Mouse (Mus musculus) heart, embryonic 13.5 days (tissue): ENCODE measurements around the gene Plac1. TPM values are rescaled to one million over a fixed set of nuclear protein-coding genes. Genes with fewer than 3 reads are reported as not detected.

Source experiments
- microRNA counts: library from miRNA; unstranded; fragments of <30 nt; microRNA quantifications from one replicate; lab custom pipeline; 2016
- microRNA-seq: library from miRNA; unstranded; fragments of <30 nt; microRNA quantifications from one replicate; pipeline ENCODE4, GENCODE M21; 2016
- polyA plus RNA-seq: library from polyadenylated mRNA; unstranded; fragments of >200 nt; fragmentation: Nextera tagmentation; extraction: Ambion mirVana; gene quantifications from 2 replicates; pipeline ENCODE4 v1.2.1, GENCODE M21; 2015

Plac1 gene
- polyA plus RNA-seq, 1 experiment from 2014 or later, result 7.6 TPM

MicroRNAs encoded within 50 kb of the gene (microRNA counts, 519-probe panel; counts per million panel counts)
- 6,740 counts per million, percentile 96 among the panel's probes with 10 or more counts for microRNA mmu-miR-322 (lab: Ali Mortazavi, UCI)
- microRNA mmu-miR-351 (lab: Ali Mortazavi, UCI), result 4,874 counts per million, percentile 83 among the panel's probes with 10 or more counts
- microRNA mmu-miR-450a-3p (lab: Ali Mortazavi, UCI), result 209 counts per million, percentile 61 among the panel's probes with 10 or more counts
- 6,509 counts per million, percentile 95 among the panel's probes with 10 or more counts for microRNA mmu-miR-450a-5p (lab: Ali Mortazavi, UCI)
- 4,852 counts per million, percentile 82 among the panel's probes with 10 or more counts for microRNA mmu-miR-450b-3p (lab: Ali Mortazavi, UCI)
- 209 counts per million, percentile 61 among the panel's probes with 10 or more counts for microRNA mmu-miR-450b-5p (lab: Ali Mortazavi, UCI)
- 4,533 counts per million, percentile 79 among the panel's probes with 10 or more counts for microRNA mmu-miR-503 (lab: Ali Mortazavi, UCI)
- microRNA mmu-miR-542-3p (lab: Ali Mortazavi, UCI), result 3,436 counts per million, percentile 69 among the panel's probes with 10 or more counts
- microRNA mmu-miR-542-5p (lab: Ali Mortazavi, UCI), result 4,852 counts per million, percentile 83 among the panel's probes with 10 or more counts

Small RNA genes within 50 kb of the gene (microRNA-seq; reads per million reads assigned to microRNA genes)
- gene Mir322, result 111,784 reads per million, percentile 100 among the genes with 10 or more reads in this experiment
- 33,265 reads per million, percentile 98 among the genes with 10 or more reads in this experiment for gene Mir351
- gene Mir450-1, result 93.2 reads per million, percentile 53 among the genes with 10 or more reads in this experiment
- 39.8 reads per million, percentile 41 among the genes with 10 or more reads in this experiment for gene Mir450-2
- gene Mir450b, result 889 reads per million, percentile 78 among the genes with 10 or more reads in this experiment
- 2,746 reads per million, percentile 88 among the genes with 10 or more reads in this experiment for gene Mir503
- gene Mir542, result 3,234 reads per million, percentile 89 among the genes with 10 or more reads in this experiment

Other genes with a start within 250 kb of the Plac1 start
- 21.1 and 23.8 TPM in 2 replicates for gene Fam122b, start 29.7 kb upstream of the Plac1 start, polyA plus RNA-seq
- gene Fam122c, start 33.3 kb upstream of the Plac1 start, polyA plus RNA-seq, result not detected in 2 replicates
- 45.3 and 55.7 TPM in 2 replicates for gene Mospd1, start 130.4 kb upstream of the Plac1 start, polyA plus RNA-seq
- gene Etd, start 194.8 kb upstream of the Plac1 start, polyA plus RNA-seq, result not detected in 2 replicates